Mouse (Mus musculus) bone marrow, adult 2 months (tissue): Measurements from ENCODE around the gene Gm2564. TPM values are rescaled to one million over a fixed set of nuclear protein-coding genes. Genes with fewer than 3 reads are reported as not detected.
"Not testable (repeated sequence)": the region's sequence is repeated elsewhere in the genome, so short reads cannot be mapped to it uniquely, and the experiment has no call there.

ENCODE experiments used
- H3K27ac ChIP-seq: fragments of 200-500 bp; 2 replicates; pipeline ENCODE4 v1.5.1; 2012; ENCODE audit warnings: low read depth, mild to moderate bottlenecking, control low read depth, inconsistent platforms, low read length; ENCODE audit not compliant: control insufficient read depth, poor library complexity, insufficient read depth
- H3K4me1 ChIP-seq: fragments of 200-500 bp; 2 replicates; pipeline ENCODE4 v1.6.1; 2011; ENCODE audit warnings: low read length; ENCODE audit not compliant: control insufficient read depth, insufficient read depth
- H3K4me3 ChIP-seq: fragments of 200-500 bp; replicated peaks from 2 replicates; pipeline ENCODE3; 2011; ENCODE audit warnings: mild to moderate bottlenecking, low read depth, low read length, control low read depth; ENCODE audit not compliant: control insufficient read depth
- WGBS: fragments of 180-500 bp; shearing (Covaris S2); methylation state at CpG from one replicate; pipeline ENCODE4 v1.1.7; 2018; 5-methylcytosine and 5-hydroxymethylcytosine counted together
- polyA plus RNA-seq: library from polyadenylated mRNA; stranded (reverse); fragments of >200 nt; gene quantifications from 2 replicates; pipeline ENCODE4 v1.2.4, GENCODE M21; 2011; ENCODE audit warnings: low replicate concordance; ENCODE audit not compliant: missing spikeins, insufficient read depth, insufficient read length

Gm2564 gene
- polyA plus RNA-seq: not detected in 2 replicates

DNA sequence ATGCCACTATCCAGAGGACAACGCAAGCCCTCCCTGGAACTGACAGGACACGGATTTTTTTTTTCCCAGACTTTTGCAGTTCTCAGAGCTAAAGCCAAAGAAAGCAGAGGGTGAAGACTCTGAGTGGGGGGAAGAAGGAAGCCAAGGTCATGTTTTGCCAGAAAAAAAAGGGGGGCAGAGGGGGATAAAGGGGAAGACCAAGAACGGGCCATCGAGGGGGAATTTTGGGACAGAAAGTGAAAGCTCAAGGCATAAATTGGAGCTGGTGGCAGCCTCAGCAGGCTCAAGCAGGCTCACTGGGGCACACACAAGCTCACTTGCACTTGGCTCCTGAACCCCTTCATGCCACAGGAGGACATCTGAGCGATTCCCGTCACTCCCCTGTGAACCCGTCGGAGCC is at the start of gene Gm2564:
Gene Gm2564, plus strand, starts transcription at position 301 of the 400 bp plus-strand sequence.
- H3K4me1 ChIP-seq, H3K27ac ChIP-seq, H3K4me3 ChIP-seq: not testable (repeated sequence)
- no CpG with 5 or more reads among the region's 8 CpGs for WGBS

DNA sequence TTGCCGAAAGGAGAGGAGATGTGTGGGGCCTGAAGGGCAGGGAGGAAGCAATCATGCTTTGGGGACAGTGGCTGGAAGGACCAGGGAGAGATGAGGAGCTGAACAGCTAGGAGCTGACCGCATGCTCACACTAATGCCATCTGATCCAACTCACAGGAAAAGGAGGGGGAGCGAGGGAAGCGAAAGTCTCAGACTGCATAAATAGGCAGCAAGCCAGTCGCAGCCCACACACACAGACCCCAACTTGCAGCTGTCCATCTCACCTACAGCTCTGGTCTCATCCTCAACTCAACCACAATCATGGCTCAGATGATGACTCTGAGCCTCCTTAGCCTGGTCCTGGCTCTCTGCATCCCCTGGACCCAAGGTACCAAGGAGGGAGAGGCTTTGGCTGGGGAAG is 17.6 kb upstream of the Gm2564 start, which contains the start of gene Gm10591:
Gene Gm10591, plus strand, starts transcription at position 301 of the 400 bp plus-strand sequence.
- H3K4me3 ChIP-seq, H3K4me1 ChIP-seq, H3K27ac ChIP-seq: not testable (repeated sequence)
- WGBS: no CpG with 5 or more reads among the region's 5 CpGs

- H3K4me3 ChIP-seq, H3K4me1 ChIP-seq, H3K27ac ChIP-seq: not testable (repeated sequence)
- no CpG with 5 or more reads among the region's 9 CpGs for WGBS
Observed at GRCm38 (mm10) chr4:42654951-42655350, 25.4 kb downstream of the Gm2564 start, which contains the start of gene Ccl27b. Gene Ccl27b (plus strand): TSS chr4:42655251.

- not testable (repeated sequence) for H3K27ac ChIP-seq, H3K4me1 ChIP-seq, H3K4me3 ChIP-seq
- no CpG with 5 or more reads among the region's 3 CpGs for WGBS
Observed at GRCm38 (mm10) chr4:42661793-42662192, 32.3 kb downstream of the Gm2564 start, which contains the start of gene Il11ra2. Gene Il11ra2 (minus strand): TSS chr4:42661893.

DNA sequence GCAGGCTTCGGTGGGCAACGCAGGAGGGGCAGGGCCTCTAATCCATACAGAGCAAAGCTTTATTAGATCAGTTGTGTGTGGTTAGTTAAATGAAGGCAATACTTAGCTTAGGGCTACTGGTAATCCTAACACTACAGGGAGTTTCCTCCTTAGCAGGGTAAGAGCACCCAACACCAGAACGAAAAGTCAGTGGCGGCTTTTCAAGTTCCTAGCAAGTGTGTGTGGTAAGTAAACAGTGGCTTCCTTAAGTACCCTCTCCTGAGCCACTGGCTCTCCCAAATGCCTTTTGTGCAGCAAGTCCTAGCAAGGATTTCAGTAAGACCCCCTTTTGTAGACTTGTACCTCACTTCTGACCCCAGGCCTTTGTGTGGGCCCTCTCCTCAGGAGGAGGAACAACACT is 45.9 kb downstream of the Gm2564 start:
- H3K4me1 ChIP-seq, H3K4me3 ChIP-seq, H3K27ac ChIP-seq: not testable (repeated sequence)
- no CpG with 5 or more reads among the region's 4 CpGs for WGBS

DNA sequence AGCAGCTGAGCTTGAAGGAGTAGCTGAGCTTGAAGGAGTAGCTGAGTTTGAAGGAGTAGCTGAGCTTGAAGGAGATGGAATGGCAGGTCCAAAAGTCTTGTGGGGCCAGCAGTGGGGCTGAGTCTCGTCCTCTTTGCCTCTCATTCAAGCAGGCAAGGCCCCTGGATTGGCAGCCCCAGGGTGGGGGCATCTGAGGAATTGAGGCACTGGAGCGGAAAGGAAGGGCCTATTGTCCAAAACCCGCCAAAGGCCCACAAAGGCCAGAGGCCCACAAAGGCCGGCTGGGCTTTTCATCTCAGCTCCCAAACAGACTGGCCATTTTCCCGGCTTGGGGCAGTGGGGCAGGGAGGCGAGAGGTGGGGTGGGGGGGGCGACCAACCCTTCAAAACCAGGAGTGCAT is 49.8 kb downstream of the Gm2564 start:
- not testable (repeated sequence) for H3K4me3 ChIP-seq, H3K27ac ChIP-seq, H3K4me1 ChIP-seq
- WGBS: no CpG with 5 or more reads among the region's 7 CpGs

- no CpG with 5 or more reads among the region's 32 CpGs for WGBS
- not testable (repeated sequence) for H3K4me1 ChIP-seq, H3K27ac ChIP-seq, H3K4me3 ChIP-seq
Observed at GRCm38 (mm10) chr4:42680374-42681356, 51.1 kb downstream of the Gm2564 start.

Other genes starting within 250 kb of the Gm2564 start
- gene Gm21586, start 190.3 kb upstream of the Gm2564 start, polyA plus RNA-seq: not detected in 2 replicates
- not detected in 2 replicates for gene Gm2163, start 163.0 kb upstream of the Gm2564 start, polyA plus RNA-seq
- not detected in 2 replicates for gene Fam205a2, start 101.5 kb upstream of the Gm2564 start, polyA plus RNA-seq
- gene Gm10591, start 17.5 kb upstream of the Gm2564 start, polyA plus RNA-seq: not detected in 2 replicates
- gene Ccl27b, start 25.5 kb downstream of the Gm2564 start, polyA plus RNA-seq: not detected in 2 replicates
- not detected in 2 replicates for gene Il11ra2, start 32.2 kb downstream of the Gm2564 start, polyA plus RNA-seq
- gene 4930578G10Rik, start 105.8 kb downstream of the Gm2564 start, polyA plus RNA-seq: not detected in 2 replicates
- 3.8 TPM in 1 of 2 replicates, not detected in the other for gene Ccl19, start 126.9 kb downstream of the Gm2564 start, polyA plus RNA-seq
- not detected in 2 replicates for gene Ccl21a, start 144.3 kb downstream of the Gm2564 start, polyA plus RNA-seq
- gene Fam205a1, start 224.2 kb downstream of the Gm2564 start, polyA plus RNA-seq: 0.45 and 0.84 TPM in 2 replicates
- gene Gm12394, start 227.1 kb downstream of the Gm2564 start, polyA plus RNA-seq: not detected in 2 replicates
- not detected in 2 replicates for gene Fam205c, start 244.5 kb downstream of the Gm2564 start, polyA plus RNA-seq